24 mouse cellular contexts compared by ENCODE assay signal in the genomic region with DNA sequence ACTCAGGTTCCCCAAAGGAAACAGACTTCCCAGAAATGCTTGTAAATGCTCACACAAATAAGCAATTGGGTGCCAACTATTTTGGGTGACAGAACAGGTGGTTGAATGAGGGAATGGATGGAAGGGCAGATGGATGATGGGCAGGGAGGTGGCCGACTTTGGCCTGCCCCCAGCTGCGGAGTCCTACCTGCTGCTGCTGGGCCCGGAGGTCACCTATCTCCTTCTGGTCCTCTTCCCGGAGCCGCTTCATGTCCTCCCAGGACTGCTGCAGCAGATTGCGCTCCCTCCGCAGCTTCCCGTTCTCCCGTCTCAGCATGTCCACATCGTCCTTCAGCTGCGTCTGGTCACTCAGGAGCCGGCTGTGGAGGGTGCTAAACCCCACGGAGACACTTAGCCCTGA. TPM values are rescaled to one million over a fixed set of nuclear protein-coding genes. Genes with fewer than 3 reads are reported as not detected.
DNase-seq lines count a peak whose midpoint lies in the region; ATAC-seq lines count a peak whose summit lies in the region.
"Had no signal": no experiment of that assay in that cellular context is flagged by ENCODE, and none has a peak within 500 bp of the region (broad histone marks: within the 10 kb centered on the region; RNA-seq: fewer than 3 reads in every experiment).

No protein-coding gene starts in this region.

- no peaks in the 10 kb centered on the region for H3K27me3 ChIP-seq in forebrain, embryonic 11.5 days (ENCODE audit: control insufficient read depth, insufficient read depth, low read length)
- H3K27me3 ChIP-seq in forebrain, embryonic 15.5 days: no peaks in the 10 kb centered on the region
- H3K27me3 ChIP-seq: embryonic facial prominence, embryonic 12.5 days; embryonic facial prominence, embryonic 15.5 days; forebrain, embryonic 13.5 days; heart, embryonic 12.5 days; heart, embryonic 15.5 days had no signal

- H3K4me3 ChIP-seq in forebrain, embryonic 11.5 days (ENCODE audit: low read depth, low read length): no peak overlapping the region
- no peak overlapping the region for H3K4me3 ChIP-seq in forebrain, embryonic 15.5 days
- H3K4me3 ChIP-seq: embryonic facial prominence, embryonic 12.5 days; embryonic facial prominence, embryonic 15.5 days; erythroblast, embryonic 14.5 days; forebrain, embryonic 13.5 days; gastrocnemius, adult 2 months; heart, embryonic 12.5 days; heart, embryonic 15.5 days had no signal

- no peak overlapping the region for H3K9ac ChIP-seq in forebrain, embryonic 11.5 days (ENCODE audit: low read length)
- no peak overlapping the region for H3K9ac ChIP-seq in forebrain, embryonic 15.5 days (replicated peaks)
- H3K9ac ChIP-seq: embryonic facial prominence, embryonic 12.5 days; embryonic facial prominence, embryonic 15.5 days; forebrain, embryonic 13.5 days; forebrain, postnatal 0 days; heart, embryonic 12.5 days; heart, embryonic 15.5 days; hindbrain, embryonic 14.5 days had no signal

- 97% methylated on average over 13 of the region's 13 CpGs for WGBS in forebrain, embryonic 11.5 days
- 94% methylated on average over 13 of the region's 13 CpGs for WGBS in forebrain, embryonic 15.5 days

- no peaks in the 10 kb centered on the region for H3K36me3 ChIP-seq in forebrain, embryonic 11.5 days (ENCODE audit: control insufficient read depth, insufficient read depth, low read length)
- no peaks in the 10 kb centered on the region; the same call in 1 of the 2 replicates for H3K36me3 ChIP-seq in forebrain, embryonic 15.5 days
- H3K36me3 ChIP-seq: heart, embryonic 15.5 days had no signal

- H3K4me2 ChIP-seq in forebrain, embryonic 11.5 days (ENCODE audit: low read depth, low read length, severe bottlenecking): no peak overlapping the region
- no peak overlapping the region for H3K4me2 ChIP-seq in forebrain, embryonic 15.5 days (replicated peaks)
- H3K4me2 ChIP-seq: embryonic facial prominence, embryonic 12.5 days; embryonic facial prominence, embryonic 15.5 days; forebrain, embryonic 13.5 days; heart, embryonic 12.5 days; heart, embryonic 15.5 days; hindbrain, embryonic 14.5 days had no signal

- DNase-seq in cerebellum, adult 11 months: peak; percentile 58
- peak; percentile 61 to 65 for DNase-seq in cerebellum, adult 18-20 months
- DNase-seq in cerebellum, adult 9-10 months: peak; percentile 68
- DNase-seq in cerebellum, postnatal 25 days: peak; percentile 53 to 67
- DNase-seq in adrenal gland, adult (ENCODE audit: inconsistent age in 2 of 2, low spot score in 1 of 2): no peak
- DNase-seq in forebrain, embryonic 11.5 days (ENCODE audit: low spot score): no peak
- DNase-seq in layer of hippocampus, adult 11-12 months (ENCODE audit: low spot score): no peak
- DNase-seq: adrenal gland, adult 8-10 months; forebrain, postnatal 0 days; gastrocnemius, adult 2 months; gastrocnemius, postnatal 14 days; heart, adult 11 months had no signal

- H3K4me1 ChIP-seq in forebrain, embryonic 11.5 days (replicated peaks; ENCODE audit: control insufficient read depth, insufficient read depth, low read length): no peaks in the 10 kb centered on the region; the same call in 1 of the 2 replicates
- peaks cover 5% of the 10 kb centered on the region for H3K4me1 ChIP-seq in forebrain, embryonic 15.5 days

- H3K9me3 ChIP-seq in forebrain, embryonic 11.5 days (ENCODE audit: control insufficient read depth, low read length): no peaks in the 10 kb centered on the region
- no peaks in the 10 kb centered on the region for H3K9me3 ChIP-seq in forebrain, embryonic 15.5 days
- H3K9me3 ChIP-seq: embryonic facial prominence, embryonic 12.5 days; embryonic facial prominence, embryonic 15.5 days; forebrain, embryonic 13.5 days; heart, embryonic 12.5 days; heart, embryonic 15.5 days had no signal

- H3K27ac ChIP-seq in forebrain, embryonic 11.5 days (ENCODE audit: low read depth, low read length): no peak overlapping the region
- no peak overlapping the region for H3K27ac ChIP-seq in forebrain, embryonic 15.5 days (replicated peaks)
- H3K27ac ChIP-seq: embryonic facial prominence, embryonic 12.5 days; embryonic facial prominence, embryonic 15.5 days; forebrain, embryonic 13.5 days; gastrocnemius, adult 2 months; heart, embryonic 15.5 days; hindbrain, embryonic 14.5 days; hindbrain, postnatal 0 days had no signal

- no peak for ATAC-seq in forebrain, embryonic 11.5 days (replicated peaks; ENCODE audit: low FRiP score)
- ATAC-seq in forebrain, embryonic 15.5 days (replicated peaks): no peak
- ATAC-seq: CD4-positive, CD25-positive, alpha-beta regulatory T cell, adult 4 months; forebrain, embryonic 13.5 days; forebrain, postnatal 0 days; hindbrain, postnatal 0 days; inflammation-experienced regulatory T-cells, adult 6 months; intestine, embryonic 16.5 days had no signal

RNA-seq across cellular contexts. Expression of a gene that starts 55.6 kb away (rescaled TPM):
- polyA plus RNA-seq in forebrain, embryonic 11.5 days (2014; fragmentation: Nextera tagmentation; extraction: Ambion mirVana): 26.0 and 29.4 TPM in 2 replicates
- polyA plus RNA-seq in forebrain, embryonic 15.5 days (2015; fragmentation: Nextera tagmentation; extraction: Ambion mirVana): 17.3 and 18.8 TPM in 2 replicates

Comparison
In these comparisons a context has a peak if more than half of its experiments do, and no peak if none do; other contexts are left out.
1. DNase-seq: peak in cerebellum, adult 11 months (single experiment), cerebellum, adult 18-20 months (2 of 2), cerebellum, adult 9-10 months (single experiment) and cerebellum, postnatal 25 days (2 of 2); none in adrenal gland, adult (0 of 2), forebrain, embryonic 11.5 days (single experiment) and layer of hippocampus, adult 11-12 months (single experiment).